Mouse (Mus musculus) E14TG2a.4 (cell line): Measurements from ENCODE around the gene Ethe1.

ENCODE experiments used
- CTCF ChIP-seq: conservative IDR thresholded peaks from 2 replicates; pipeline ENCODE4 v1.5.1; 2014; ENCODE audit warnings: low read length
- NANOG ChIP-seq: IDR thresholded peaks from 2 replicates; pipeline ENCODE4 v1.6.1; 2014; ENCODE audit warnings: borderline replicate concordance, low read length, mixed read lengths

DNA sequence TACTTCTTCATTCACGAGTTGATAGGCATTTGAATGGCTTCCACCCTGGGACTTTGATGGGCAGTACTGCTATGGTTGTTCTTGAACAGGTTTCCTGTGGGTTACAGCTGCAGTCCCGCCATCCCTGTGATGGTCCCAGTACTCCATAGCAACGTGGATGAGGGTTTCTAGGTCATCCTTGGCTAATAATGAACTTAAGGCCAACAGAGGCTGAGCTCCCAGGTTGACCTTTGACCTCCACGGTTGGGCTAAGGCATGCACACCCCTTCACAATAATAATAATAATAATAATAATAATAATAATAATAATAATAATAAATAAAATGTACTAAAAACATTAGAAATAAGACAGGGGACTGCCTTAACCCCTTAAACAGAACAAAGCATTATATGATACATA lies 10.8 kb downstream of the Ethe1 start:
- no peak for TF ChIP-seq CTCF
- TF ChIP-seq NANOG: no peak
